Mouse (Mus musculus) bone marrow, adult 2 months (tissue): ENCODE measurements around the gene Barhl2.

ENCODE experiments used
- CTCF ChIP-seq: fragments of 200-500 bp; IDR thresholded peaks from 2 replicates; pipeline ENCODE4 v1.5.1; 2011; ENCODE audit warnings: low read length, control low read depth; ENCODE audit not compliant: control insufficient read depth, insufficient read depth
- POLR2A ChIP-seq: fragments of 200-500 bp; IDR thresholded peaks from 2 replicates; pipeline ENCODE4 v1.6.1; 2011; ENCODE audit warnings: low read depth, mild to moderate bottlenecking, control low read depth, low read length, borderline replicate concordance; ENCODE audit not compliant: control insufficient read depth

- TF ChIP-seq POLR2A (no peak), CTCF (no peak)
Measured at GRCm38 (mm10) chr5:106472105-106472500, 14.1 kb upstream of the Barhl2 start.
